Mouse (Mus musculus) c-Kit-negative CD71-positive TER-119-positive erythroid progenitor cells, embryonic 14.5 days (primary cell): ENCODE data around the gene Gemin4.

Experiments used
- DNase-seq: peaks from one replicate; pipeline ENCODE4 v3.0.0-alpha.2; 2013; ENCODE audit warnings: low read depth, low spot score

The Gemin4 gene

GRCm38 (mm10) chr11:76217390-76217800 lies at the start of gene Gemin4, which contains the start of gene Dbil5:
Gene Gemin4, minus strand, starts transcription at chr11:76217664.
Gene Dbil5, plus strand, starts transcription at chr11:76217608.
- DNase-seq = peak; percentile 88

DNA sequence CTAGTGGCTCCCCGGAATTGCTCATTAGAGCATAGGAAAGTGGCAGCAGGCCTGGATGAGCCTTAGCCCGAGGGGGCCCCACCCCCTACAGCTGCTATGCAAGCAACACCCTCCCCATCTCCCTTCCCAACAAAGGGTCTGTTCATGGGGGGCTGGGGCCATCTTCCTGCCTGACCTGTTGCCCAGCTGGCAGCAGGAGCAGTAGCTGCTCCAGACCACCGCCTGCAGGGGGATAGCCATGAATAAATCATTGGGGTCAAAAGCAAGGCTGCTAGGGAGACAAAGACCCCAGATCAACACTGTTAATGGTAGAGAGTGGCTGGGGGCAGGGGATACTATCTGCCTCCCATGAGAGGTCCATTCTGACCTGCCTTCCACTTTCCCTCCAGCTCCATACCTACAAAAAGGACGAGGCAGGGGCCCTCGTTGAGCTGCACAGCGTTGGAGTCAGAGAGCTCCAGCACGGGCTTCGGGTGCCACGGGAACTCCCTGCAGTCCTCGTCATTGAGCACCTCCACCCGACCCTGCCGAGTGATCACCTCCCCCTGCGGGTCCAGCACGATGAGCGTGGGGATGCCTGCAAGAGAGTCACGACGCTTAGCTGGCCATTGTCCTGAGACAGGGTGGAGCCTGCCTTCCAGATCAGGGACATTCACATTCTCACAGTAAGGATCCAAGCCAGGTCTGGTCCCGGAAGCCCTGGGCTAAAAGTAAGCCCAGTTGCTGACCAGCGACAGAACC lies 45.3 kb upstream of the Gemin4 start:
- no peak for DNase-seq

GRCm38 (mm10) chr11:76261224-76261623 lies 43.8 kb upstream of the Gemin4 start:
- no peak for DNase-seq

GRCm38 (mm10) chr11:76260208-76261050 lies 43.0 kb upstream of the Gemin4 start:
- DNase-seq = no peak

DNA sequence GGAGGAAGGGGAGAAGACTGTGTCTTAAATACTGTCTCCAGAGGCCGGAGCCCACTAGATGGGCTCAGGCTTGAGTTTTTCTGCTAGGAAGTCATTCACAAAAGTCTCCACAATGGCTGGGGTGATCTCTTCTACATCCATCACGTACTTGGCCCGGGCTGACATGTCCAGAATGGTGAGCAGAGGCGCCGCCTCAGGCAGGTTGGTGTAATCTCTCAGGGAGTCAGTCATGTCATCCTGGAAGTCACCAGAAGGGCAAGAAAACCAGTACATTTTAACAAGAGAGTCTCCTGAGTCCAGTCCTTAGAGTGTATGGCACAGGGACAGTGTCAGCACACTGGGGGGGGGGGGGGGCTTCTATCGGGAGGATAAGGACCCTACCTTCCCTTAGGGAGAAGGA lies 41.0 kb upstream of the Gemin4 start:
- no peak for DNase-seq

- DNase-seq = no peak
Observed at GRCm38 (mm10) chr11:76257386-76257785, 39.9 kb upstream of the Gemin4 start.

- no peak for DNase-seq
Observed at GRCm38 (mm10) chr11:76256129-76256528, 38.7 kb upstream of the Gemin4 start.

DNA sequence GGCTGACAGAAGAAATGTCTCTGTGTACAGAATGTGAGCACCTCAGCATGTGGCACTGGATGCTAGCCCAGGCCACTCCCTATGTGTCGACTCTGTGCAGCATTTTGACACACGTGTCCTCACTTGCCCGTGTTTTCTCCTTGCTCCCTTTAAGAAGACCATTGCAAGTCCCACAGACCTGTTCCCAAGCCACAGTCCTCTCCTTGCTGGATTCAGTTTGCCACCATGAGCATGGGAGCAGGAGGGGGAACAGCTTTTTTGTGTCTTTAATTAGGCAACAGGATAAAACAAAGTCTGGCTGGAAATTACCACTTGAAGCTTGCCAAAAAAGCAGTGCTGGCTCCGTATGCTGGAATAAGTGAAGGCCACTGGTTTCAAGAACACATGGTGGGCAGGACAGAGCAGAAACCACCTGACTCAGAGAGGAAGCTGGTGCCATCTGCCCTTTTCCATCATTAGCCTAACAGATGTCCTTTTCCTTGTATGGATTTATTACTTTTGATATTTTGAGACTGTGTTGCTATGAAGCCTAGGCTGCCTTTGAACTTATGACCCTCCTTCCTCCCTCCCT lies 38.1 kb upstream of the Gemin4 start:
- no peak for DNase-seq

DNA sequence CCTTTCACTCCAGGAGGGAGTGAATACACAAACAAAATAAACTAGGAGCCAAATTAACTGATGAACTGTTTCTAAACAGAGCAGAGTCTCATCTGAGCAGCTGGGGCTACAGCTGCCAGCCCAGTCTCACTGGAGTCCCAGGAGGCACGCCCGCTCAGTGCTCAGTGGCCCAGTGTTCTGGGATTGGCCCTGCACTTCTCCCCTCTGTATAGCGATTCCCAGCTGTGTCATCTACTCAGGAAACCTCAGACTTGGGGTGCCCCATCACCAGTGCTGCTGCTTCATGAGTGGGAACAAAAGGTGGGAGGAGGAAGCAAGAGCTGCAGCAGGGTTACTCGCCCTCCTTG lies 36.4 kb upstream of the Gemin4 start:
- no peak for DNase-seq

- no peak for DNase-seq
Observed at GRCm38 (mm10) chr11:76253145-76253917, 35.9 kb upstream of the Gemin4 start.

- DNase-seq = no peak
Observed at GRCm38 (mm10) chr11:76252036-76252435, 34.6 kb upstream of the Gemin4 start.

DNA sequence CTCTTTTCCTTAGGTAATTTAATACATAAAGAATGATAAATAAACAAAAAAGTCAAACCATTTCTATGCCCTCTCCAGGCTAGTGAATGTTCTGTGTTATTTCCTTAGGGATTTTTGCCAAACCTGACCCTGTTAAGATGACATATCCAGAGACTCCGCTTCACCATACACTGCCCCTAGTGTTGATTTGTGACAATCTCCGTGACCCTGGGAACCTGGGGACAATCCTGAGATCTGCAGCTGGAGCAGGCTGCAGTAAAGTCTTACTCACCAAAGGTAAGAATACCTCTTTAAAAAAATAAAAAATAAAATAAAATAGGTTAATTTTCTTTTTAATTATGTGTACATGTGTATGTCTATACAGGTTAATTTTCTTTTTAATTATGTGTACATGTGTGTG lies 29.8 kb upstream of the Gemin4 start:
- no peak for DNase-seq

DNA sequence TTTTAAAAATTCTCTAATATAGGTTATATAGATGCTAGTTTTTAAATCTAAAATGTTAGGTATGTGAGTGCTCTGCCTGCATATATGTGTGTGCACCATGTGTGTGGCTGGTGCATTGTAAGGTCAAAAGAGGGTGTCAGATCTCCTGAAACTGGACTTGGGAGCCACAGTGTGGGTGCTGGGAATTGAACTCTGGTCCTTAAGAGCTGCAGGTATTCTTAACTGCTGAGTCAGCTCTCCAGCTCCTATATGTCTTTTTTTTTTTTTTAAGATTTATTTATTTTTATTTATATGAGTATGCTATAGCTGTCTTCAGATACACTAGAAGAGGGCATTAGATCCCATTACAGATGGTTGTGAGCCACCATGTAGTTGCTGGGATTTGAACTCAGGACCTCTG lies 29.0 kb upstream of the Gemin4 start:
- DNase-seq = no peak

GRCm38 (mm10) chr11:76243811-76244546 lies 26.5 kb upstream of the Gemin4 start:
- no peak for DNase-seq

DNA sequence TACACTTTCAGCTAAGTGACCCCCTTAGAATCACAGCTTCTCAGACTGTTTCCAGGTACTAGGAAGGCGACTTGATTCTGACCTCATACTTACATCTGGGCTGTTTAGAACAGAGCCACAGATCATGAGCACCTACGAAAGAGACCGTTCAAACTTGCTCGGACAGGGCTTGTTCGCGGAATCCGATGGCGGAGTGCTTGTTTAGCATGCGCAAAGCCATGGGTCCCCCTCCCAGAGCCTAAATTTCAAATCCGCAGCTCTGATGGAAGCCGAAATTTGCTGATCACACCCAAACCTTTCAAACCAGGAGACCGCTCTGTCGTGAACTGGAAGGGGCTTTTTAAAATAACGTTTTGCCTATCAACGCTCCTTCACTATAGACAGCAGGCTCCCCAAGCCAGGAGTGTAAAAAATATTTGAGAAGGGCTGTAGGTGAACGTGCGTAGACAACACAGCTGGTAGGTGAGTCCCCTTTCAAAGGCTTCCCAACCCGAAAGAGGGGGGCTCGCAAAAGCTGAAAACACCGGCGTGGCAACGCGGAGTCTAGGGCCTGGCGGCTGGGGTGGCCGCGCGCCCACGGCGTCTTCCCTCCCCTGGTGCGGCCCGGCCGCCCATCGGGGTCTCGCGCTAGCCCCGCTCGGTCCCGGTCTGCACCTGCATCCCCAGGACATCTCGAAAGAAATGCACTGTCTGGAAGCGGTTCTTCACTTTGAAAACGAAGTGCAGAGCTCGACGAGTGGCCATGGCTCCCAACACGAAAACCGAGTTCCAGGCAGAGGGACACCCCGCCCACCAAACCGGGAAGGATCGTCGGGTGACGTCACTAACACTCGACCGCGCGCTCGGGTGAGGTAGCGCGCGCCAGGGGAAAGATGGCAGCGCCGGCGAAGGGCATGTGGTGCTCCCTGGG lies 25.7 kb upstream of the Gemin4 start, which contains the start of the genes Mrm3 and Glod4:
Gene Mrm3, plus strand, starts transcription at position 815 of the 910 bp plus-strand sequence.
Gene Glod4, minus strand, starts transcription at position 825 of the 910 bp plus-strand sequence.
- DNase-seq = peak; percentile 75

- no peak for DNase-seq
Observed at GRCm38 (mm10) chr11:76239750-76240149, 22.3 kb upstream of the Gemin4 start.

DNA sequence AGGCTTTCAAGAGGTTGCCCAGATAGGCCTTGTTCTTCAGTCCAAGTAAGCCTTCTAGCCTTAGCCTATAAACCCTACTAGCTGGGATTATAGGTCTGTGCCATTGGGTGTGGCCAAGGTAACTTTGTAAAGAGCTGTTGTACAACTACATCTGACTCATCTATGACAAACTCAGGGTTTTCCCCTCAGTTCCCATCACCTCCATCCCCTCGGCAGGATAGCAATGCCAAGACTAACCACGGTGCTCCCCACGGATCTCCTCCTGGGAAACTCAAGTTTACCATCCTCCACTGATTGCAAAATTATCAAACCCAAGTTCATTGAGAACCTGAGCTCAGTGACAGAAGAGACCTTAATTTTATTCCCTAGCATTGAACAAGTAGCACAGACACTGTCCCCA lies 18.7 kb upstream of the Gemin4 start:
- DNase-seq = no peak

DNA sequence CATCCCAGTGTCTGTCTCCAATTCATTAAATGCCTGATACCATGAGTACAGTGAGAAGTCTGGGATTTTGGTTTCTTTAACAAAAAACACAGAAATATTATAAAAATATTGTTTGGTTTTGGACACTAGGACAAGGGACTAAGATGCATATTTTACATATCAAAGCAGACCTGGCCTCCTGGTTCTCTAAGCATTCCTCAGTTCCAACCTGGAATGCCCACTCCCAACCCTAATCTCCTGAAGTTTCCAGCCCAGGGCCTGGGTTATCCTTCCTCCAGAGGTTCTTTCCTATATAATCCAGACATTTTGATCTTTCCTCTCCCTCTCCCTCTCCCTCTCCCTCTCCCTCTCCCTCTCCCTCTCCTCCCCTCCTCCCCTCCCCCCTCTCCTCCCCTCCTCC lies 7.6 kb upstream of the Gemin4 start:
- no peak for DNase-seq

DNA sequence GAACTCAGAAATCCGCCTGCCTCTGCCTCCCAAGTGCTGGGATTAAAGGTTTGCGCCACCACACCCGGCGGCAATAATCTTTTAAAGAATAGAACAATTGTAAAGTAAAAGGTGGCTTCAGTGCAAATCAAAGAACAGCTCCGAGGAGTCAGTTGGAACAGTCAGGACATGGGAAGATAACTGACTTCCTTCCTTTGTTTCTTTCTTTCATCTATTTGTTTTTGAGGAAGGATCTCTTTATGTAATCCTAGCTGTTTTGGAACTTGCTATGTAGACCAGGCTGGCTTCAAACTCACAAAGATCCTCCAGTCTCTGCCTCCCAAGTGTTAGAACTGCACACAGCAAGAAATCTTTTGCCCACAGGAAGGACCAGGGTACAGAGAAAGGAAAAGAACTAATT lies 7.2 kb upstream of the Gemin4 start:
- DNase-seq = no peak
